Mouse (Mus musculus) hindbrain, embryonic 15.5 days (tissue): ENCODE results near the gene Cul4b. TPM values are rescaled to one million over a fixed set of nuclear protein-coding genes. Genes with fewer than 3 reads are reported as not detected.
"Not testable (repeated sequence)": the region's sequence is repeated elsewhere in the genome, so short reads cannot be mapped to it uniquely, and the experiment has no call there.

Experiments used
- ATAC-seq: fragments of 200-750 bp; cut with Nextera tagmentation; 2 replicates; pipeline ENCODE4 v1.8.0; 2017; ENCODE audit warnings: low read depth, moderate number of reproducible peaks, moderate TSS enrichment; ENCODE audit not compliant: low FRiP score
- H3K27ac ChIP-seq: fragments of 300-500 bp; sonication (generic); replicated peaks from 2 replicates; pipeline ENCODE4 v1.5.1; 2015; ENCODE audit warnings: mild to moderate bottlenecking, inconsistent platforms
- H3K27me3 ChIP-seq: fragments of 300-500 bp; sonication (generic); 2 replicates; pipeline ENCODE4 v1.6.1; 2015; ENCODE audit warnings: control low read depth, inconsistent platforms
- H3K36me3 ChIP-seq: fragments of 300-500 bp; sonication (generic); 2 replicates; pipeline ENCODE4 v1.6.1; 2015; ENCODE audit warnings: control low read depth, inconsistent platforms
- H3K4me1 ChIP-seq: fragments of 300-500 bp; sonication (generic); replicated peaks from 2 replicates; pipeline ENCODE4 v1.6.1; 2015; ENCODE audit warnings: control low read depth, inconsistent platforms
- H3K4me2 ChIP-seq: fragments of 300-500 bp; sonication (generic); 2 replicates; pipeline ENCODE4 v1.6.1; 2015; ENCODE audit warnings: moderate library complexity, mild to moderate bottlenecking, inconsistent platforms
- H3K4me3 ChIP-seq: fragments of 300-500 bp; sonication (generic); 2 replicates; pipeline ENCODE4 v1.5.1; 2015; ENCODE audit warnings: mild to moderate bottlenecking, inconsistent platforms
- H3K9ac ChIP-seq: fragments of 300-500 bp; sonication (generic); 2 replicates; pipeline ENCODE4 v1.6.1; 2015; ENCODE audit warnings: inconsistent platforms
- H3K9me3 ChIP-seq: fragments of 300-500 bp; sonication (generic); 2 replicates; pipeline ENCODE4 v1.6.1; 2016; ENCODE audit warnings: control low read depth, inconsistent platforms
- WGBS: fragments of 180-500 bp; shearing (Covaris S2); methylation state at CpG from one replicate; pipeline ENCODE4 v1.1.7; 2015; 5-methylcytosine and 5-hydroxymethylcytosine counted together
- polyA plus RNA-seq: library from polyadenylated mRNA; unstranded; fragments of >200 nt; fragmentation: Nextera tagmentation; extraction: Ambion mirVana; gene quantifications from 2 replicates; pipeline ENCODE4 v1.2.1, GENCODE M21; 2015

The Cul4b gene
- polyA plus RNA-seq, 1 experiment from 2014 or later: 16.4 TPM

- Histone ChIP-seq H3K27ac (peak overlapping the region; percentile 97), H3K9ac (peak overlapping the region; percentile 53), H3K4me3 (peak overlapping the region; percentile 59), H3K36me3 (no peaks in the 10 kb centered on the region), H3K4me2 (peak overlapping the region; percentile 63), H3K4me1 (0 out of 2 replicates have a peak, but pooled peaks cover 9% of the 10 kb centered on the region), H3K9me3 (no peaks in the 10 kb centered on the region), H3K27me3 (no peaks in the 10 kb centered on the region)
- ATAC-seq: peak; percentile 9
- 22% methylated on average over 11 of the region's 19 CpGs for WGBS
Measured at GRCm38 (mm10) chrX:38563941-38564541, 12.0 kb downstream of the Cul4b start.

GRCm38 (mm10) chrX:38553255-38553654, 22.7 kb downstream of the Cul4b start:
- Histone ChIP-seq H3K9ac (no peak overlapping the region), H3K27ac (no peak overlapping the region), H3K4me2 (no peak overlapping the region), H3K36me3 (no peaks in the 10 kb centered on the region), H3K4me1 (no peaks in the 10 kb centered on the region), H3K27me3 (no peaks in the 10 kb centered on the region), H3K9me3 (no peaks in the 10 kb centered on the region), H3K4me3 (no peak overlapping the region)
- no peak for ATAC-seq

GRCm38 (mm10) chrX:38514556-38514955, 61.4 kb downstream of the Cul4b start:
- Histone ChIP-seq H3K36me3 (no peaks in the 10 kb centered on the region), H3K4me2 (no peak overlapping the region), H3K9me3 (no peaks in the 10 kb centered on the region), H3K27ac (no peak overlapping the region), H3K9ac (no peak overlapping the region), H3K4me1 (no peaks in the 10 kb centered on the region), H3K4me3 (no peak overlapping the region), H3K27me3 (no peaks in the 10 kb centered on the region)
- WGBS: 4% methylated on average over 7 of the region's 7 CpGs
- no peak for ATAC-seq

- no peak for ATAC-seq
- Histone ChIP-seq H3K9ac (no peak overlapping the region), H3K36me3 (no peaks in the 10 kb centered on the region), H3K4me1 (no peaks in the 10 kb centered on the region), H3K27ac (no peak overlapping the region), H3K27me3 (no peaks in the 10 kb centered on the region), H3K4me2 (no peak overlapping the region), H3K9me3 (no peaks in the 10 kb centered on the region), H3K4me3 (no peak overlapping the region)
- 91% methylated on average over 14 of the region's 14 CpGs for WGBS
Measured at GRCm38 (mm10) chrX:38504846-38505245, 71.2 kb downstream of the Cul4b start.

GRCm38 (mm10) chrX:38502182-38502581, 73.8 kb downstream of the Cul4b start:
- 77% methylated on average over 5 of the region's 5 CpGs for WGBS
- not testable (repeated sequence) for H3K27ac ChIP-seq, H3K9me3 ChIP-seq, H3K36me3 ChIP-seq, H3K9ac ChIP-seq, ATAC-seq, H3K4me1 ChIP-seq, H3K27me3 ChIP-seq, H3K4me3 ChIP-seq, H3K4me2 ChIP-seq

- 33% methylated on average over 20 of the region's 20 CpGs for WGBS
Measured at GRCm38 (mm10) chrX:38485464-38485863, 90.5 kb downstream of the Cul4b start.

More at GRCm38 (mm10) chrX:38485464-38485863, 90.5 kb downstream of the Cul4b start:
- ATAC-seq, H3K9ac ChIP-seq, H3K4me3 ChIP-seq, H3K9me3 ChIP-seq, H3K4me1 ChIP-seq, H3K36me3 ChIP-seq, H3K27ac ChIP-seq, H3K27me3 ChIP-seq: not testable (repeated sequence)
- peak overlapping the region; percentile 32; the same call in 1 of the 2 replicates for H3K4me2 ChIP-seq

Other genes starting within 250 kb of the Cul4b start
- gene Lamp2, start 119.7 kb downstream of the Cul4b start, polyA plus RNA-seq: 63.3 and 64.3 TPM in 2 replicates
- gene Mcts1, start 24.4 kb upstream of the Cul4b start, polyA plus RNA-seq: 170 and 174 TPM in 2 replicates
- gene C1galt1c1, start 58.9 kb upstream of the Cul4b start, polyA plus RNA-seq: 29.1 and 31.5 TPM in 2 replicates
- gene 6030498E09Rik, start 196.5 kb upstream of the Cul4b start, polyA plus RNA-seq: 0.12 TPM in 1 of 2 replicates, not detected in the other